Mouse (Mus musculus) embryonic facial prominence, embryonic 15.5 days (tissue): ENCODE data around the gene Pklr. TPM values are rescaled to one million over a fixed set of nuclear protein-coding genes. Genes with fewer than 3 reads are reported as not detected.
A peak's percentile ranks its signal among the peaks of the same experiment; 100 is the strongest.

ENCODE experiments used
- ATAC-seq: fragments of 200-750 bp; cut with Nextera tagmentation; 2 replicates; pipeline ENCODE4 v1.8.0; 2017; ENCODE audit warnings: low read depth, moderate TSS enrichment; ENCODE audit not compliant: insufficient number of reproducible peaks, low FRiP score, low TSS enrichment
- H3K27ac ChIP-seq: fragments of 300-500 bp; sonication (generic); replicated peaks from 2 replicates; pipeline ENCODE4 v1.5.1; 2015; ENCODE audit warnings: mild to moderate bottlenecking, inconsistent platforms
- H3K27me3 ChIP-seq: fragments of 300-500 bp; sonication (generic); 2 replicates; pipeline ENCODE4 v1.6.1; 2015; ENCODE audit warnings: inconsistent platforms
- H3K36me3 ChIP-seq: fragments of 300-500 bp; sonication (generic); 2 replicates; pipeline ENCODE4 v1.6.1; 2015; ENCODE audit warnings: mild to moderate bottlenecking, inconsistent platforms
- H3K4me1 ChIP-seq: fragments of 300-500 bp; sonication (generic); 2 replicates; pipeline ENCODE4 v1.6.1; 2015; ENCODE audit warnings: inconsistent platforms
- H3K4me2 ChIP-seq: fragments of 300-500 bp; sonication (generic); replicated peaks from 2 replicates; pipeline ENCODE4 v1.6.1; 2015; ENCODE audit warnings: mild to moderate bottlenecking, inconsistent platforms
- H3K4me3 ChIP-seq: fragments of 300-500 bp; sonication (generic); replicated peaks from 2 replicates; pipeline ENCODE4 v1.5.1; 2015; ENCODE audit warnings: mild to moderate bottlenecking, inconsistent platforms
- H3K9ac ChIP-seq: fragments of 300-500 bp; sonication (generic); 2 replicates; pipeline ENCODE4 v1.6.1; 2015; ENCODE audit warnings: inconsistent platforms
- H3K9me3 ChIP-seq: fragments of 300-500 bp; sonication (generic); replicated peaks from 2 replicates; pipeline ENCODE4 v1.6.1; 2016; ENCODE audit warnings: inconsistent platforms
- WGBS: fragments of 180-500 bp; shearing (Covaris S2); methylation state at CpG from one replicate; pipeline ENCODE4 v1.1.7; 2015; 5-methylcytosine and 5-hydroxymethylcytosine counted together
- polyA plus RNA-seq: library from polyadenylated mRNA; unstranded; fragments of >200 nt; fragmentation: Nextera tagmentation; extraction: Ambion mirVana; gene quantifications from 2 replicates; pipeline ENCODE4 v1.2.1, GENCODE M21; 2015

The Pklr gene
- polyA plus RNA-seq, 1 experiment from 2014 or later = 0.15 TPM

- Histone ChIP-seq H3K9ac (peak within 1 kb of the TSS; percentile 98), H3K4me2 (peak within 1 kb of the TSS; percentile 70)
Observed at GRCm38 (mm10) chr3:89164506-89165267, 28.7 kb downstream of the Pklr start, which contains the start of gene Clk2. TSS of gene Clk2 (plus strand) at chr3:89164795.

GRCm38 (mm10) chr3:89165268-89165870 is 29.4 kb downstream of the Pklr start:
- peak overlapping the region; percentile 98 for H3K27ac ChIP-seq
- peak overlapping the region; percentile 98 for H3K9ac ChIP-seq
- ATAC-seq = no peak
- H3K4me2 ChIP-seq = peak overlapping the region; percentile 70
- H3K9me3 ChIP-seq = no peaks in the 10 kb centered on the region
- H3K4me1 ChIP-seq = peaks cover 21% of the 10 kb centered on the region
- H3K27me3 ChIP-seq = no peaks in the 10 kb centered on the region
- H3K4me3 ChIP-seq = peak overlapping the region; percentile 89
- 10% methylated on average over 12 of the region's 12 CpGs for WGBS
- H3K36me3 ChIP-seq = peaks cover 29% of the 10 kb centered on the region

More at GRCm38 (mm10) chr3:89164506-89165267, 28.7 kb downstream of the Pklr start, which contains the start of gene Clk2:
- Histone ChIP-seq H3K4me1 (peaks cover 28% of the 10 kb centered on the region), H3K36me3 (peaks cover 22% of the 10 kb centered on the region), H3K27me3 (no peaks in the 10 kb centered on the region), H3K4me3 (peak within 1 kb of the TSS; percentile 89), H3K27ac (peak within 1 kb of the TSS; percentile 98), H3K9me3 (no peaks in the 10 kb centered on the region)
- WGBS = under 1% methylated on average over 76 of the region's 79 CpGs
- ATAC-seq = peak; percentile 96

- H3K27me3 ChIP-seq = no peaks in the 10 kb centered on the region
- ATAC-seq = no peak
- H3K9me3 ChIP-seq = no peaks in the 10 kb centered on the region
- no peak overlapping the region for H3K9ac ChIP-seq
- H3K27ac ChIP-seq = no peak overlapping the region
- H3K36me3 ChIP-seq = peaks cover 43% of the 10 kb centered on the region
- no peak overlapping the region for H3K4me2 ChIP-seq
- H3K4me1 ChIP-seq = peaks cover 19% of the 10 kb centered on the region
- 94% methylated on average over 19 of the region's 19 CpGs for WGBS
- H3K4me3 ChIP-seq = no peak overlapping the region
Observed at GRCm38 (mm10) chr3:89166945-89167344, 31.0 kb downstream of the Pklr start.

DNA sequence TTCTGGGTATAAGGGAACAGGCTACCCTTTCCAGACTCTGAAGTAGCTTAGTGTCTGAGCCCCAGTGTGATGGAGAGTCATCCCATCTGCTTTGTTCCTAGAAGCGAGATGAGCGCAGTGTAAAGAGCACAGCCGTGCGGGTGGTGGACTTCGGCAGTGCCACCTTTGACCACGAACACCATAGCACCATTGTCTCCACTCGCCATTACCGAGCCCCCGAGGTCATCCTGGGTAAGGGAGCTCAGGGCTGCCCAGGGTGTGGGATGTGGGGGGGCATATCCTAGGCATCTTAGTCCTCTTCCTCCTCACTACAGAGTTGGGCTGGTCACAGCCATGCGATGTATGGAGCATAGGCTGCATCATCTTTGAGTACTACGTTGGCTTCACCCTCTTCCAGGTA is 38.9 kb downstream of the Pklr start:
- Histone ChIP-seq H3K4me1 (peaks cover 17% of the 10 kb centered on the region), H3K9ac (no peak overlapping the region), H3K9me3 (no peaks in the 10 kb centered on the region), H3K4me3 (no peak overlapping the region), H3K27me3 (no peaks in the 10 kb centered on the region), H3K27ac (no peak overlapping the region), H3K36me3 (peaks cover 77% of the 10 kb centered on the region), H3K4me2 (no peak overlapping the region)
- no peak for ATAC-seq
- WGBS = 89% methylated on average over 11 of the region's 11 CpGs

- Histone ChIP-seq H3K4me3 (no peak overlapping the region), H3K4me1 (peaks cover 17% of the 10 kb centered on the region), H3K4me2 (no peak overlapping the region), H3K36me3 (peaks cover 77% of the 10 kb centered on the region), H3K27me3 (no peaks in the 10 kb centered on the region), H3K27ac (no peak overlapping the region), H3K9ac (no peak overlapping the region), H3K9me3 (no peaks in the 10 kb centered on the region)
- no peak for ATAC-seq
- 93% methylated on average over 10 of the region's 10 CpGs for WGBS
Observed at GRCm38 (mm10) chr3:89175544-89175943, 39.6 kb downstream of the Pklr start.

DNA sequence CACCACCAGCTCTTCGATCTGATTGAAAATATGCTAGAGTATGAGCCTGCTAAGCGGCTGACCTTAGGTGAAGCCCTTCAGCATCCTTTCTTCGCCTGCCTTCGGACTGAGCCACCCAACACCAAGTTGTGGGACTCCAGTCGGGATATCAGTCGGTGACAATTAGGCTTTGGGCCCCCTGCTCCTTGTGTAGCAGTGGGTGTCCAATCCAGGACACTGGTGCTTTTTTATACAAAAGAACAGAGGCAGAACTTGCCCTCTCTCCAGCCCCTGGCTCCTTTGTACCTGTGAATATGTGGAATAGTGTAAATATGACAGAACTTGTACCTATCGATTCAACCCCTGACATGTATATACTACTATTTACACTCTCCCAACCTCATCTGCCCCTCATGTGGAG is 40.5 kb downstream of the Pklr start:
- no peak for ATAC-seq
- H3K4me2 ChIP-seq = no peak overlapping the region
- H3K36me3 ChIP-seq = peaks cover 78% of the 10 kb centered on the region
- no peaks in the 10 kb centered on the region for H3K27me3 ChIP-seq
- H3K9ac ChIP-seq = no peak overlapping the region
- no peaks in the 10 kb centered on the region for H3K9me3 ChIP-seq
- H3K27ac ChIP-seq = no peak overlapping the region
- peaks cover 17% of the 10 kb centered on the region for H3K4me1 ChIP-seq
- no peak overlapping the region for H3K4me3 ChIP-seq
- 82% methylated on average over 7 of the region's 7 CpGs for WGBS

DNA sequence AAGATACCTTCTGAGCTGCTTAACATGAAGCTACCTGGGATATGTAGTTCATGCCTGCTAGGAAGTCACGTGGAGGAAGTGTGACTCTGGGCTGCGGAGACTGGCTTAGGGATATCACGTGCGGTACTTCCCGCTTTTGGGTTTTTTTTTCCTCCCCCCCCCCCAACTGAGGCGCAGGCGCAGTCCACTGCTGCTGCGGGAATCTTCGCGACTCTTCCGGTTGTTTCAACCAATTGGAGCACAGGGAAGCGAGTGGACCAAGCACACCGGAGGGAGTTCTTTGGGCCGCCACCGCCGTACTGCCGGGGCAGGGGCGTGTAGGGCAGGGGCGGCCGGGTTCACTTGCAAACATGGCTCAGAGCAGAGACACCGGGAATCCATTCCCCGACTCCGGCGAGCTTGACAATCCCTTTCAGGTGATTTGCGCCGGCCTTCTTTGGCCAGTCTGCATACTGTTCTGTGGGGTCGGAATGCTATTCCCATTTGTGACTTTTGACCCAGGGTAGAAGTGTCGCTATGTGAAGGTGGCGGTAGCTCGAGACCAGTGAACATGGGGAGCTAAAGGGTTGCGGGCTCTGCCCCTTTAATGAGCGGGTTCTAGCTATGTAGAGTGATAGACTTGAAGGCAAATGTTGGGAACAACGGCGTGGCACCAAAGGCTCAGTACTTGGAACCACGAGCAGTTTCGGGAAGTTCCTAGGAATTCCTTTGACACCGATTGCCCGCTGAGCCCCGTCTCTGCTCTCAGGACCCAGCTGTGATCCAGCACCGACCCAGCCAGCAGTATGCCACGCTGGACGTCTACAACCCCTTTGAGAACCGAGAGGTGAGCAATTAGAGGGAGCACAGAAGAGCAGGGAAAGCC is 41.5 kb downstream of the Pklr start, which contains the start of gene Scamp3:
Gene Scamp3 (plus strand): TSS at position 232 of the 865 bp plus-strand sequence.
- under 1% methylated on average over 43 of the region's 43 CpGs for WGBS
- peak; percentile 94 for ATAC-seq
- H3K36me3 ChIP-seq = peaks cover 79% of the 10 kb centered on the region
- peak within 1 kb of the TSS; percentile 76 for H3K4me2 ChIP-seq
- no peaks in the 10 kb centered on the region for H3K9me3 ChIP-seq
- H3K27me3 ChIP-seq = no peaks in the 10 kb centered on the region
- peaks cover 17% of the 10 kb centered on the region for H3K4me1 ChIP-seq
- H3K4me3 ChIP-seq = peak within 1 kb of the TSS; percentile 81
- H3K27ac ChIP-seq = peak within 1 kb of the TSS; percentile 78
- H3K9ac ChIP-seq = peak within 1 kb of the TSS; percentile 78

DNA sequence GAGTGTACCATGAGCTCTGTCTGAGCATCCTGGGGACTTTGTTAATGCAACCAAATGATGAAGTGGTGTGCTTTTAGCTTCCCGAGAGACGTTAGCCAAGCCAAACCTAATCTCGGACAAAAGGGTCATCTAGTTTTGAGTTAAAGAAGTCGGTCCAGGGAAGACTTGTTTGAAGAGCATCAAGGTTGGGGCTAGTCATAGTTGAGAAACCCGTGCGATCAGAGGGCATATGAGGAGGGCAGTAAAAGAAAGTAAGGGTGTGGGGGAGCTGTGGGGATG is 42.1 kb downstream of the Pklr start:
- Histone ChIP-seq H3K4me1 (peaks cover 20% of the 10 kb centered on the region), H3K4me2 (peak overlapping the region; percentile 76), H3K9ac (peak overlapping the region; percentile 78), H3K27me3 (no peaks in the 10 kb centered on the region), H3K9me3 (no peaks in the 10 kb centered on the region), H3K36me3 (peaks cover 74% of the 10 kb centered on the region), H3K27ac (peak overlapping the region; percentile 78), H3K4me3 (peak overlapping the region; percentile 81)
- ATAC-seq = no peak
- 3% methylated on average over 6 of the region's 6 CpGs for WGBS

DNA sequence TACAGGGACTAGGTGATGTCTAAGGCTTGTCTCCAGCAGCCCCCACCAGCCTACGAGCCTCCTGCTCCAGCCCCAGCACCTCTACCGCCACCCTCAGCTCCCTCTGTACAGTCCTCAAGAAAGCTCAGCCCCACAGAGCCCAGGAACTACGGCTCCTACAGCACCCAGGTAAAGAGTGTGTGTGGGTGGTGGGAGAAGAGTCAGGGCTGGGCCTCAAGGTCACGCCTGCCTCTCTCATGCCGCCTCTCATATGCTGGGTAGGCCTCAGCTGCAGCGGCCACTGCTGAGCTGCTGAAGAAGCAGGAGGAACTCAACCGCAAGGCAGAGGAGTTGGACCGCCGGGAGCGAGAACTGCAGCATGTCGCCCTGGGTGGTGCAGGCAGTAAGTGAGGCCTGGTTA is 43.1 kb downstream of the Pklr start:
- H3K4me2 ChIP-seq = peak overlapping the region; percentile 76
- no peak for ATAC-seq
- 85% methylated on average over 11 of the region's 11 CpGs for WGBS
- no peak overlapping the region for H3K27ac ChIP-seq
- H3K27me3 ChIP-seq = no peaks in the 10 kb centered on the region
- H3K4me1 ChIP-seq = peaks cover 27% of the 10 kb centered on the region
- H3K9me3 ChIP-seq = no peaks in the 10 kb centered on the region
- peak overlapping the region; percentile 81; the same call in 1 of the 2 replicates for H3K4me3 ChIP-seq
- peaks cover 64% of the 10 kb centered on the region for H3K36me3 ChIP-seq
- no peak overlapping the region for H3K9ac ChIP-seq

DNA sequence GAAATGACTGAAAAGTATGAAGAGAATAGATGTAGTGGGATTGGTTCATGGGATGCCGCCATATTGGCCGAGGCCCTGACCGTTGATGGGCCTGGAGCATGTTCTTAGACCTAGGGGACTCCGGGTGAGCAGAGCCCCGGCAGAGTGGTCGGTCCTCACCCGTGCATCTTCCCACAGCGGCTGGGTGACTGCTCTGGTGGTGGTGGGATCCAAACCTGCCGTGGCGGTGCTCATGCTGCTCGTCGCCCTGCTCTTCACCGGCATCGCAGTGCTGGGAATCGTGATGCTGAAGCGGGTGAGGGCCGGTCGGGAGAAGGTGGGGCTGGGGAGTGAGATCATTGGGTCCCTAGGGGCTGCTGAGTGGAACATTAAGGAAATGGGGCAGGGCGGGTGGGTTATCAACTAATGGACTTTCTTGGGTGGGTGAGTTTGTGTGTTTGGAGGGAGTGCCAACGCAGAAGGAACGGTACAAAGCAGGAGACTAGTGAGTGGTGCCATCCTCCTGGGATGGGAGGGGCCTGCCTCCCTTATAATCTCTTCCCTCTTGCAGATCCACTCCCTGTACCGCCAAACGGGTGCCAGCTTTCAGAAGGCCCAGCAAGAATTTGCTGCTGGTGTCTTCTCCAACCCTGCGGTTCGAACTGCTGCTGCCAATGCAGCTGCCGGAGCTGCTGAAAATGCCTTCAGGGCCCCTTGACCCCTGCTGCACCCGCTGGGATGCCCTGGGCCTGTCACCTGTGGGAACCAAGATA is 46.0 kb downstream of the Pklr start:
- H3K4me2 ChIP-seq = no peak overlapping the region
- H3K27ac ChIP-seq = no peak overlapping the region
- H3K4me1 ChIP-seq = peaks cover 41% of the 10 kb centered on the region
- peaks cover 37% of the 10 kb centered on the region for H3K36me3 ChIP-seq
- H3K9me3 ChIP-seq = no peaks in the 10 kb centered on the region
- no peaks in the 10 kb centered on the region for H3K27me3 ChIP-seq
- no peak for ATAC-seq
- no peak overlapping the region for H3K9ac ChIP-seq
- WGBS = 92% methylated on average over 27 of the region's 27 CpGs
- no peak overlapping the region for H3K4me3 ChIP-seq
